Mouse (Mus musculus): ENCODE measurements around the gene Ntsr2. TPM values are rescaled to one million over a fixed set of nuclear protein-coding genes. Genes with fewer than 3 reads are reported as not detected.

Gene Ntsr2
- polyA plus RNA-seq, 1 experiment from 2014 or later = 0.26 TPM

Other genes starting within 250 kb of the Ntsr2 start
- 5.5 and 6.8 TPM in 2 replicates for gene Lpin1, start 42.4 kb upstream of the Ntsr2 start, polyA plus RNA-seq (2015; fragmentation: Nextera tagmentation; extraction: Ambion mirVana)
- 4.3 and 6.1 TPM in 2 replicates for gene Greb1, start 147.5 kb downstream of the Ntsr2 start, polyA plus RNA-seq (2015; fragmentation: Nextera tagmentation; extraction: Ambion mirVana)
- gene E2f6, start 157.6 kb downstream of the Ntsr2 start, polyA plus RNA-seq (2015; fragmentation: Nextera tagmentation; extraction: Ambion mirVana) = 44.5 and 46.5 TPM in 2 replicates
- 15.8 and 16.6 TPM in 2 replicates for gene Rock2, start 241.5 kb downstream of the Ntsr2 start, polyA plus RNA-seq (2015; fragmentation: Nextera tagmentation; extraction: Ambion mirVana)

Data from kidney, embryonic 15.5 days (tissue).